Mouse (Mus musculus) stomach, postnatal 0 days (tissue): Measurements from ENCODE around the gene Tcn2. TPM values are rescaled to one million over a fixed set of nuclear protein-coding genes. Genes with fewer than 3 reads are reported as not detected.
A peak's percentile ranks its signal among the peaks of the same experiment; 100 is the strongest.

Experiments used
- ATAC-seq: fragments of 200-750 bp; cut with Nextera tagmentation; 2 replicates; pipeline ENCODE4 v1.8.0; 2017; ENCODE audit not compliant: low FRiP score, low TSS enrichment
- DNase-seq: peaks from one replicate; pipeline ENCODE4 v3.0.0-alpha.2; 2016; ENCODE audit warnings: low spot score
- H3K27ac ChIP-seq: fragments of 300-500 bp; sonication (generic); replicated peaks from 2 replicates; pipeline ENCODE4 v1.5.1; 2014; ENCODE audit warnings: mild to moderate bottlenecking, control low read depth
- H3K27me3 ChIP-seq: fragments of 300-500 bp; sonication (generic); 2 replicates; pipeline ENCODE4 v1.6.1; 2014; ENCODE audit warnings: low read length; ENCODE audit not compliant: control insufficient read depth, insufficient read depth
- H3K36me3 ChIP-seq: fragments of 300-500 bp; sonication (generic); 2 replicates; pipeline ENCODE4 v1.6.1; 2014; ENCODE audit warnings: low read length, mixed read lengths; ENCODE audit not compliant: control insufficient read depth, insufficient read depth
- H3K4me1 ChIP-seq: fragments of 300-500 bp; sonication (generic); replicated peaks from 2 replicates; pipeline ENCODE4 v1.6.1; 2014; ENCODE audit warnings: antibody characterized with exemption; ENCODE audit not compliant: control insufficient read depth, insufficient read depth
- H3K4me2 ChIP-seq: fragments of 300-500 bp; sonication (generic); replicated peaks from 2 replicates; pipeline ENCODE4 v1.6.1; 2014; ENCODE audit warnings: low read depth, mild to moderate bottlenecking, control low read depth, moderate library complexity
- H3K4me3 ChIP-seq: fragments of 300-500 bp; sonication (generic); 2 replicates; pipeline ENCODE4 v1.5.1; 2014; ENCODE audit warnings: low read depth, low read length, control low read depth
- H3K9ac ChIP-seq: fragments of 300-500 bp; sonication (generic); 2 replicates; pipeline ENCODE4 v1.6.1; 2014; ENCODE audit warnings: mild to moderate bottlenecking, low read length, control low read depth, mixed read lengths
- H3K9me3 ChIP-seq: fragments of 300-500 bp; sonication (generic); 2 replicates; pipeline ENCODE4 v1.6.1; 2016; ENCODE audit warnings: low read length; ENCODE audit not compliant: control insufficient read depth
- CTCF ChIP-seq: IDR thresholded peaks from 2 replicates; pipeline ENCODE4 v1.5.1; 2016; ENCODE audit warnings: antibody characterized with exemption, low read depth, mild to moderate bottlenecking, moderate library complexity
- EP300 ChIP-seq: optimal IDR thresholded peaks from 2 replicates; pipeline ENCODE3; 2016; ENCODE audit warnings: antibody characterized with exemption
- WGBS: fragments of 180-500 bp; shearing (Covaris S2); extraction: QIAGEN DNeasy Blood & Tissue Kit; methylation state at CpG from one replicate; pipeline ENCODE4 v1.1.7; 2014; 5-methylcytosine and 5-hydroxymethylcytosine counted together
- polyA plus RNA-seq: library from polyadenylated mRNA; unstranded; fragments of >200 nt; fragmentation: Nextera tagmentation; extraction: Ambion mirVana; gene quantifications from 2 replicates; pipeline ENCODE4 v1.2.1, GENCODE M21; 2015

Gene Tcn2
- polyA plus RNA-seq, 1 experiment from 2014 or later = 47.5 TPM

DNA sequence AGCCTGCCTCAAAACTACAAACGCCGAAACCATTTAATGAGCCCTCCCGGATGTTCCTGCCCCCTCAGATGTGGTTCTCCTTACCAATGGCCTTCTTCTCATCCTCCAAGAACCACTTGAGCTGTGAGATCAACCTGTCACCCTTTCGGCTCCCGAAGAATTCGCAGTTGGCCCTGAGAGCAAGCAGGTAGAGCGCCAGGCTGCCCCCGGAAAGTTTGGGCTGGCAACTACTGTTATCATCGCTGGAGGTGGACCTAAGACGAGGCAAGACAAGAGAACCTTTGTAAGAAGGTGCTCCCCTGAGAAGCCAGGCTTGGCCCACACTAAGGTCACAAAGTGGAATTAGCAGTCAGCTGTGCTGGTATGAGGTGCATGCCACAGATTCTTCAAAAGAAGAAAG lies 6.0 kb downstream of the Tcn2 start:
- no peak overlapping the region for H3K27ac ChIP-seq
- ATAC-seq (no peak), DNase-seq (no peak)
- TF ChIP-seq EP300 (no peak), CTCF (no peak)
- peaks cover 4% of the 10 kb centered on the region; the same call in 1 of the 2 replicates for H3K36me3 ChIP-seq
- no peak overlapping the region for H3K4me3 ChIP-seq
- no peaks in the 10 kb centered on the region for H3K27me3 ChIP-seq
- H3K9ac ChIP-seq = no peak overlapping the region
- 88% methylated on average over 10 of the region's 10 CpGs for WGBS
- no peaks in the 10 kb centered on the region for H3K4me1 ChIP-seq
- H3K9me3 ChIP-seq = no peaks in the 10 kb centered on the region
- no peak overlapping the region for H3K4me2 ChIP-seq

DNA sequence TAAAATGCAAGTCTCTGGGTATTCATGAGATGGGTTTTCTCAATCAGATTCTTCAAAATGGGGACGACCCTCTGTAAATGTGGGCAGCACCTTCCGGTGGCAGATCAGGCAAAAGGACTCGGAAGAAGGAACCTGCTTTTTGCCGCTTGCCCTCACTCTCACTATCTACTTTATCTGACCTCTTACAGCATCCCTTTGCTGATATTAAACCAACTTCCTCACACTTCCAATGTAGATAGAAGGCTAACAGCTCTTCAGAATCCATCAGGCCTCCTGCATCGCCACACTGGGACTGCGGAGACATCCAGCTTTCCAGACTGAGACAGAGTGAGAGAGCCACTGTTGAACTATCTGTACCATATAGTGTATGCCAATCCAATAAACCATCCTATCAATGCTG lies 9.2 kb downstream of the Tcn2 start:
- Histone ChIP-seq H3K9me3 (no peaks in the 10 kb centered on the region), H3K4me3 (no peak overlapping the region), H3K9ac (no peak overlapping the region), H3K27ac (no peak overlapping the region), H3K27me3 (no peaks in the 10 kb centered on the region), H3K4me2 (no peak overlapping the region), H3K36me3 (peaks cover 4% of the 10 kb centered on the region; the same call in 1 of the 2 replicates), H3K4me1 (no peaks in the 10 kb centered on the region)
- DNase-seq (no peak), ATAC-seq (no peak)
- WGBS = 94% methylated on average over 6 of the region's 6 CpGs
- TF ChIP-seq CTCF (no peak), EP300 (no peak)

DNA sequence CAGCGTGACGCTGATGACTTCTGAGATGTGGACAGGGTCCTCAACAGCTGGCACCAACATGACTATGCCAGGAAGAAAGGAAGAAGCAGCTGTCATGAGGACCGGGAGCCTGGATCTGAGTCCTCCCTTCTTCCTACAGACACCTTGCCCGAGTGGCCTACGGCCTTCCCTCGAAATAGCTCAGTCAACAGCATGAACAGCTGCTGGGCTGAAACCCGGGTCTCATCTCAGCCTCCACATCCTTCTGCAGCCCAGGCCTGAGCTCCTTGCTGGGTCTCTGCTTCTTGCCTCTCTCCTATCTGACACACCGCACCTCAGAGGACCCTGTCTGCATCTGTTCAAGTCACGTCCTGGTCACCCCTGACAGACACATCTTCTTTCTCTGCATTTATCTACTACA lies 9.8 kb downstream of the Tcn2 start:
- H3K36me3 ChIP-seq = peaks cover 4% of the 10 kb centered on the region; the same call in 1 of the 2 replicates
- H3K9ac ChIP-seq = no peak overlapping the region

DNA sequence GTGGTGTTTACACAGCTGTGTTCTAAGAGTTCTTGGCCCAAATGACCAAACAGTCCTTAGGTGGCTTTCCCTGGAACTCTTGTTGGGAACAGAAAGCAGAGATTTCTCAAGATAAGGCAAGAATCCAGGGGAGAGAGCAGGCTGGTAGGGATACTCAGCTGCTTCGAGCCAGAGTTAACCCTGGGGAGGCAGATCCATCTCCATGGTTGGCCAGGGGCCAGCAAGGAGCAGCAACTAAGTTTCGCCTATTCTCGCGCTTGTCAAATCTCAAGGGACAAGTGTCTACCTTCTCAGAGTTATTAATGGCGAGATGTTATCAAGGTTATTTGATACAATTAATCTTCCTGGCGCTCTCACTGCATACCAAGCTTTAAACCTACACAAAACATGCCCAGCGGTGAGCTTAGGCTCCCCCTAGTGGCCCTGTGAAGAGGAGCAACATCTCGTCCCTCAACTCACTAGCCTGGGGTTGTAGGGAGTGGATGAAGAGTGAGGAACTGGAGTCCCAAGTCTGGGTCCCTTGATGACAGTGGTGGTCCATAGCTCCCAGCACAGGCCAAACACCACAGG lies 10.6 kb downstream of the Tcn2 start:
- no peak overlapping the region for H3K4me3 ChIP-seq
- no peak overlapping the region for H3K9ac ChIP-seq
- H3K4me1 ChIP-seq = no peaks in the 10 kb centered on the region
- DNase-seq (peak; percentile 55), ATAC-seq (no peak)
- H3K36me3 ChIP-seq = peaks cover 6% of the 10 kb centered on the region; the same call in 1 of the 2 replicates
- no peak overlapping the region for H3K4me2 ChIP-seq
- 33% methylated on average over 8 of the region's 8 CpGs for WGBS
- H3K27ac ChIP-seq = no peak overlapping the region
- no peaks in the 10 kb centered on the region for H3K27me3 ChIP-seq
- H3K9me3 ChIP-seq = no peaks in the 10 kb centered on the region
- TF ChIP-seq CTCF (peak; percentile 83), EP300 (no peak)

More for the DNA sequence above, 9.8 kb downstream of the Tcn2 start:
- ATAC-seq (no peak), DNase-seq (no peak)
- H3K27me3 ChIP-seq = no peaks in the 10 kb centered on the region
- H3K4me1 ChIP-seq = no peaks in the 10 kb centered on the region
- no peaks in the 10 kb centered on the region for H3K9me3 ChIP-seq
- no peak overlapping the region for H3K4me3 ChIP-seq
- no peak overlapping the region for H3K27ac ChIP-seq
- no peak overlapping the region for H3K4me2 ChIP-seq
- 93% methylated on average over 9 of the region's 9 CpGs for WGBS
- no peak for TF ChIP-seq CTCF
- no peak for TF ChIP-seq EP300

DNA sequence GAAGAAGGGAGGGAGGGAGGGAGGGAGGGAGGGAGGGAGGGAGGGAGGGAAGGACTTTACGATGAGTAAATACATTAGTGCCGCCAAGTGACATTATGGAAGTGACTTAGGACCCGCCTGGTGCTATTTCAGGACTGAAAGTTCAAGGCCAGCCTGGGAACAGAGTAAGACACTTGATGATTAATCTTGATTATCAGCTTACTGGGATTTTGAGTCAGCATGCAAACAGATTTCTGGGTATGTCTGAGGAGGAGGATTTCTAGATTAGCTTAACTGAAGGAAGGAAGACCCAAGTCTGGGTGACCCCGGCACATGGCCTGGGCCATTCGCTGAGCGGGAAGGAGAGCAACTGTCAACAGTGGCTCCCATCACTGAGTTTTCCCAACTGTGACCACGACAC lies 11.5 kb downstream of the Tcn2 start:
- Histone ChIP-seq H3K9ac (no peak overlapping the region), H3K27me3 (no peaks in the 10 kb centered on the region), H3K27ac (no peak overlapping the region), H3K4me2 (no peak overlapping the region), H3K4me1 (no peaks in the 10 kb centered on the region), H3K36me3 (0 out of 2 replicates have a peak, but pooled peaks cover 2% of the 10 kb centered on the region), H3K4me3 (no peak overlapping the region), H3K9me3 (no peaks in the 10 kb centered on the region)
- DNase-seq (no peak), ATAC-seq (no peak)
- TF ChIP-seq EP300 (no peak), CTCF (no peak)
- WGBS = 86% methylated on average over 7 of the region's 7 CpGs

DNA sequence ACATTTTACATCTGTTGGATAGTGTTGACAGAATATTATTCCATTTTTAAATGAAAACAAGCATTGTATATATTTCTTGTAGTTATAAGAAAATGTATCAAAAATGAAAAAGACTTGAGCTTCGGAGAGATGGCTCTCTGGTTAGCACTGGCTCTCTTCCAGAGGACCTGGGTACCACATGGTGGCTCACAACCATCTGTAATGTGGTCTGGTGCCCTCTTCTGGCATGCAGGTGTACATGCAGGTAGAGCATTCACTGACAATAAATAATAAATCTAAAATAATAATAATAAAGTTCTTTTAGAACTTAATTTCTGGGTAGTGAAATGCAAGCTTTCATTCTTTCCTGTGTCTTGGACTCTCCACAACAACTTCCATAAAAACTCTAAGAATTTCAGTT lies 13.2 kb downstream of the Tcn2 start:
- WGBS = 59% methylated on average over 1 of the region's 1 CpGs
- TF ChIP-seq EP300 (no peak), CTCF (peak; percentile 72)
- DNase-seq (no peak), ATAC-seq (no peak)
- no peak overlapping the region for H3K9ac ChIP-seq
- H3K4me1 ChIP-seq = peaks cover 5% of the 10 kb centered on the region; the same call in 1 of the 2 replicates
- no peaks in the 10 kb centered on the region for H3K9me3 ChIP-seq
- H3K4me2 ChIP-seq = no peak overlapping the region
- H3K27ac ChIP-seq = no peak overlapping the region
- no peaks in the 10 kb centered on the region for H3K27me3 ChIP-seq
- 0 out of 2 replicates have a peak, but pooled peaks cover 2% of the 10 kb centered on the region for H3K36me3 ChIP-seq
- no peak overlapping the region for H3K4me3 ChIP-seq
